Mouse (Mus musculus) left cerebral cortex, postnatal 4 days (tissue): Measurements from ENCODE around the gene Ctnnd2. TPM values are rescaled to one million over a fixed set of nuclear protein-coding genes. Genes with fewer than 3 reads are reported as not detected.

Source experiments
- DNase-seq: peaks from one replicate; pipeline ENCODE4 v3.0.0-alpha.2; 2022
- intact Hi-C: fragments of 180-260 bp; cut with DNase I; formaldehyde crosslinking; loops from one replicate; pipeline ENCODE4 v1.15.1; 2025
- total RNA-seq, 2 experiments: library from RNA; stranded (reverse); gene quantifications; 2 replicates each; pipeline ENCODE4 v1.2.3; 2021

Gene Ctnnd2
- total RNA-seq, 2 experiments from 2014 or later: 283 to 289 TPM

DNA sequence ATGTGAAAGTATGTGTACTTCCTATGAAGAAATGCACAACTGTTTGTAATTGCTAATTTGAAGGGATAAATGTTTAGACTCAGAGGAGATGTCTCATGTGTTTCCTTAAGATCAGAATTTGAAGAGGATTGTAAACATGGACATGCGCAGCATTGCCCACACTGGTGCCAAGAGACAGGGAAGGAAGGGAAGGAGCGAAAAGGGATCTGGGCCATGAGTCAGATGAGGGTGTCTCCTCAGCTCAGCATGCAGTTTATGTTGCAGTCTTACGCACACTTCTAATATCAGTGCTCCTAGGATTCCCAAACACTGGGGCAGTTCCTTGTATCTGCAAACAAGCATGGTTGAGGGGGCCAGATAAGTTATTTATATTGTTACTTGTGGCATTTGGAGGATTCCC lies 623.3 kb downstream of the Ctnnd2 start:
- no peak for DNase-seq
- intact Hi-C loops: no loop called here

DNA sequence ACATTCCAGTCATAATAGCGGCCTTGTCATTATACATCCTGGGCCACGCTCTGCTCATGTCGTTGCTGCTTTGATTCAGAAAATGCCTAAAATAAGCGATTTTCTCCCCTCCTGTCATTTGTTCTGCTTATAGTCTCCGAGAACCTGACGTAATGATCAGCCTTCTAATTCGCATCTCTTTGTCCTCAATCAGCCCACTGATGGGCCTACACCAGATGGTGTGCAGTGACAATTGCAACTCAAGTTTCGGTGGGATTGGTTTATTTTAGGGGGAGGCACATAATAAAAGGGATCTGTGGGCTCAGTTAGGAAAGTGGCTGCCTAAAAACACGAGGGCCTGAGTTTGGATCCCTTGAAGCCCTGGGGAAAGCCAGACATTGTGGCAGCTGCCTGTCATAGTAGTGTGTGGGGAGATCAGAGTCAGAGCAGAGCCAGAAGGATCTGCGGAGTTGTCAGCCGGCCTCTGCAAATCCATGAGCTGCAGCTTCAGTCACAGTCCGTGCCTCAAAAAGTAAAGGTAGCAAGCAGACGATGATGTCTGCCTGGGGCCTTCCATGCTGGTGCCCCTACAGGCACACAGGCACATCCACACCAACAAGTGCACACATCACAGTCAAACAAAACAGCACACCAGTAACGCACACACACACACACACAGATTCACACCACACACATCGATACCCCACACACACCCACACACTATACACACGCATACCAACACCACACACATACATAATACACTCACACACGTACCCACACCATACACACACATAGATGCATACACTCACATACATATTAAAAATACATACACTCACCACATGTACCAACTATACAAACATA lies 655.3 kb downstream of the Ctnnd2 start:
- intact Hi-C loops: no loop called here
- no peak for DNase-seq

DNA sequence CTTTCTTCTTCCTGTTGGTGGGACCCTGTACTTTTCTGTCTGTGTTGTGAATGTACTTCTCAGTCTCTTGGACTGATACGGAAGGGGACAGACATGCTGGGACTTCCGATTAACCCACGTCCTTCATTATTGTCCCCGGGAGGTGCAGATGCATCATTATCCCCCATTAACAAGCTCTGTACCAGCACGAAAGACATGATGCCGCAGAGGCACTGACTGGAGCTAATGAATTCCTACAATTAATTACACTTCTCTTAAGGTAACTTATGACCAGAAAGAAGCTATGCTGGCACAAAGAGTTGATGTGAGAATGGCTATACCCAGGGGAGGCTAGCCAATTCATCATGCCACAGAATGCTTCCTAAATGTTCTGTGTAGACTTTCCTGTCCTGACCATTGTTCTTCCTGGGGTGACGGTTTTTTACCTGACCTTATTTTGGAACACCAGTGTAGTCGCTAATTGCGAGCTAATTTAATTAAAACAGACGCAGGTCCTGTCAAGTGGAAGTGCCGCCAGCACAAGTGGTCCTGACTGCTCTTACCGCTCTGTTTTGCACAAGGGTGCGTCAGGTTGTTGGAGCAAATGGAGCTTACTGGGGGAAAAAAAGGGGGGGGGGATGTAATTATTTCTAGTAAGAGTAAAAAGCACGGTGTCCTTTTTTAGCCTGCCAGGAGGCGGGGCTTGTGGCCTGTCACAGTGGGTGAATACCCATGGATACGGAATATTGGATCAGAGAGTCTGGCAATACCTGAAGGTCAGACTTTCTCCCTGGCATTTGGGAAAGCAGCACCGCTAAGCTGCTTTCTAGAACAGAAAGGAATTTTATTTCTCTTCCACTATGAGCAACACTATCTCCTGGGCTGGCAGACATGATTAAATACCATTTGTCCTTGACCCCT lies 685.1 kb downstream of the Ctnnd2 start:
- peak; percentile 2 for DNase-seq
- intact Hi-C loops: no loop called here

DNA sequence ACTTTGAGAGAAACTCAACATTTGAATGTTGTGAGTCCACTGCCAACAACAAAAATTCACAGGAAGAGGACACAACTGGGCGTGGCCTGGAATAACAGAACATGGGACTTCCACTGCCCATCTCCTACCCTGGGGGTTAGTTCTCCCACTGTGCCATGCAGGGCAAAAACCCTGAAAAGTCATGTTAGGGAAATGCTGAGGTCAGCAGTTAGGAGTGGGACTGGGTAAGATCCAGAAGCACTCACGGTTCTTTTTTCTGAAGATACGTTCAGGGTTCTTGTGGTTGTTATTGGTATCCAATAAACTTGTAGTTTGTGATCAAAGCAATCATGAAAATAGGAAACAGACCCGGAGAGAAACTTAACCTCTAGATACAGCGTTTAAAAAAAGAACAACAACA lies 695.0 kb downstream of the Ctnnd2 start:
- no peak for DNase-seq

DNA sequence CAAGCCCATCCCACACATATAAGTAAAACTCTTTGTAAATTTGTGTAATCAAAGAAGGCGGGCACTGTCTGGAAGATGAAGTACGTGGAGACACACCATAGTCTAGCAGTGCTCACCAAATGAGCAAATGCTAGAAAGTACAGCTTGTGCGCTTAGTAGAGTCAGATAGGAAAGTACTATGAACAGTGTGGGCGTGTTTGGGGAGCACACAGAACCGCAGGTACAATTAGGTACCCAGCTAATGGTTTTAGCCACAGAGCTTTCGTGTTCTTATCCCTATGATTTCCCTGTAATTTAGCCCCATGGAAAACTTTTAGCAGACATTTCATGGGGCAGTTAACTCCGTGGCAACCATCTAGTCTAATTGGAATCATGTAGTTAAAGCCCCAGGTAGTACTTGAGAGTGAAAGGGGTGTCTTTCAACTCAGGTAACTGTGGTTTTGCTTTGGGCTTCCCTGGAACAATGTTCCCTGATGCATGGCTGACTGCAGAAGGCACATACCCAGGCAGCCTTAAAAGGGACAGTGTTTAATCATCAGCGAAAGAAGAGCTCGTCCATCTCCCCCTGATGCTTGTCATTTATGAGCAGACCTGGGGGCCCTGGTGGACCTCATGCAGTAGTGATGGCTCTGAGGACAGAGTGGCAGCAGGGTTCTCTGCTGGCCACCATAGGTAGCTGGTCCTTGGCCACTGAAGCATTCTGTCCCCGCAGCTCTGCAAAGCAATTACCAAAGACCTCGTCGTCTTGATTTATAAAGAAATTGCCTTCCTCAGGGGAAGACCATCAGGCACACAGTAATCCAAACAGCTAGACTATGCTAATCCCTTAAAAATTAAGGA lies 697.5 kb downstream of the Ctnnd2 start:
- intact Hi-C loops: no loop called here
- no peak for DNase-seq

More for the DNA sequence above, 695.0 kb downstream of the Ctnnd2 start:
- intact Hi-C loops: no loop called here

DNA sequence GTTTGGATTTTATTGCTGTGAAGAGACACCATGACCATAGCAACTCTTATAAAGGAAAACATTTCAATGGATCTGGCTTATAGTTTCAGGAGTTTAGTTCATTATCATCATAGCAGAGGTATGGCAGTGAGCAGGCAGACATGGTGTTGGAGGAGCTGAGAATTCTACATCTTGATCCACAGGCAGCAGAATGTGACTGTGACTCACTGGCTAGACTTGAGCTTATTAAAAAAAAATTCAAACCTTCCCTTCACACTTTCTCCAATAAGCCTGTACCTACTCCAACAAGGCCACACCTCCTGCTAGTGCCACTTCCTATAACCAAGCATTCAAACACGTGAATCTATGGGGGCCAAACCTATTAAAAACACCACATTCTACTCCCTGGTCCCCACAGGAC lies 703.1 kb downstream of the Ctnnd2 start:
- intact Hi-C loops: no loop called here
- DNase-seq: no peak

DNA sequence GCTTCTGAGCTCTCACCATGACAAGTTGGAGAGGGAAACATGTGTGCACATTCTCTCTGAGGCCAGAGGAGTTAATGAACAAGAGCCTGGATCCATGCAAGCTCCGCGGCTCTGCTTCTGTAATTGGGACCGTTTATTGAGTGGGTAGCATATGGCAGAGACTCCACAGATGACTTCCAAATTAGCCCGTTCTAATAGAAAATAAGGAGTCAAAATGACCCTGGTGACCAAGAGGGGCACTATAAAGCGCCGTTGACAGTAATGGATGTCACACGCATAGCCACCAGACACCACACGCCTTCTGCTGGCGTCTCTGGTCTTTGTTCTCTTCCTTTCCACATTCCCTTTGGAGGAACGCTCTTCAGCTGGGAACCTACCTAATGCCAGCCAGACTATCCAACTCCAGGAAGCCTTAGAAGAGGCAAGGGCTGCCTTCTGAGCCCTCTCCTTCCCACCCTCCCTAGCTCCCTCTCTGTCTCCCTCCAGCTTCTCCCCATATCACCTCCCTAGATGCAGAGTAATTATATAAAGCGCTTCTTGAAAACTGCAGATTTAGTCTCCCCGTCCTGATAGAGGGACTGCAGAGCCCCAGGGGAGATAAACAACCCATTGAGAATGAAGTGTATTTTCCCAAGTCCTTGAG lies 712.4 kb downstream of the Ctnnd2 start:
- DNase-seq: no peak

DNA sequence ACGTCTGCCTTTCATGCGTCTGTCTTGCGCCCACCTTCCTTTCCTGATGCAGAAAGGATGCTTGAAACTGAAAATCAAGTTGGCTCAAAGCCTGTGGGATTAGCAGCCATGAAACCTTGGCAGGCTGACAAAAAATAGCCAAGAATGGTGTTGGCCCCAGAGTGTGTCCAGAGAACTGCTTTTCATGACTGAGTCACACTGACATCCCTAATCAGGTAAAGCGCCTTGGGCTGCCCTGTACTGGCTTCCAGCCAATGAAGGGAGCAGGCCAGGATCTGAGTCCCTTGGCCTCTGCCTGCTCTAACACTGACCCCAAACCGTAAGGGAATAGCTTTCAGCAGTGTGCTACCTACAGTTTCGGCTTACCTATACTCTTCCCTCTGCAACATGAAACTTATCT lies 713.0 kb downstream of the Ctnnd2 start:
- DNase-seq: peak; percentile 49
- intact Hi-C loops: no loop called here

More for the DNA sequence above, 712.4 kb downstream of the Ctnnd2 start:
- intact Hi-C loops: no loop called here

DNA sequence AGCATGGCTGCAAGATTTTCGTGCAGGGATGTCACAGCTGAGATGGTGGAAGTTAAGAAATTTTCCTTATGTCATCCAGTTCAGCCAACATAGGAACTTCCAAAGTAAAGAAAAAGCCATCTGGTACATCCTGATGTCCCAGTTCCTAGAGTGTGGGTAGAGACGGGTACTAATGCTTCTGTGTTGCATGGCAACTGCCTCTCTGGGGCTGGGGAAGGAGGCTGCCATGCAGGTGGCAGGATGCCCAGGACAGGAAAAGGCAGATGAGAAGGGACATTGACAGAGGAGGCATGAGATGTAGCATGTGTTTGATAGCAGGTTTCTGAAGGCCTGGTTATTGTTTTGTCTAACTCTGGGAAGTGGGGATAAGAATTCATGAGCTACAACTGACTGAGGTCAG lies 715.2 kb downstream of the Ctnnd2 start:
- peak; percentile 44 for DNase-seq
- intact Hi-C loops: no loop called here

DNA sequence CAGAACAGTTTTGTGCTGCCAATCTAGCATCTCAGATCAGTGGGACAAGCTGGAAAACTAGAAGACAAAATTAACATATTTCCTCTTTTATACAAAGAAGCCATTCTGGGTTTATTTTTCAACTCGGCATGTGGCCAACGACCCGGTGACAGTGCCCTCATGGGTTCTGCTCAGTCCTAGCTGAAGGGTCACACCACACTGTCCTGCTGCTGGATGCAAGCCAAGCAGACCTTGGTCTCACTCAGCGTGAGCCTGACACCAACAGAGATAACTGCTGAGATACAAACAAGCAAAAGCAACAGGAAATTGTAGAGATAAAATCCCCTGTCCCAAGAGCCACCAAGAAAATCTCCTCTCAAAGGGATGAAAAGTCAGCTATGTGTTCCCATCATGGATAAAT lies 719.6 kb downstream of the Ctnnd2 start:
- intact Hi-C loops: no loop called here
- peak; percentile 24 for DNase-seq

DNA sequence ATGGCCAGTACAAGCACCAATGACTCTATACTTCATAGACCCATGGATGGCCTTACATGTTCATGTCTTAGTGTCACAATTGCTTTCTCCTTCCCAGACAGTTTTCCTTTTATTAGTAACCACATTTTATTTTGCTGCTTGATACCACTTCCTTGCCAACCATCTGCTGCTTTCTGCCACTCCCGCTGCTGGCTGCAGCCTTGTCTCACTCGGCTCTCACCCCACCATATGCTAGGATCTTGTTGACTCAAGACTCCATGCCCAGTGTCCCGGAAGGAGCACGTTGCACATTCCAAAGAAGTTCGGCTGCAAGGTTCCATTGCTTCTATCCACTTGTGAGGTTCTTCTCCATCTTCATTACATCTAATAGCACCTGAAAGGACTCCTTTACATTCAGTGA lies 722.7 kb downstream of the Ctnnd2 start:
- peak; percentile 48 for DNase-seq
- intact Hi-C loops: no loop called here

DNA sequence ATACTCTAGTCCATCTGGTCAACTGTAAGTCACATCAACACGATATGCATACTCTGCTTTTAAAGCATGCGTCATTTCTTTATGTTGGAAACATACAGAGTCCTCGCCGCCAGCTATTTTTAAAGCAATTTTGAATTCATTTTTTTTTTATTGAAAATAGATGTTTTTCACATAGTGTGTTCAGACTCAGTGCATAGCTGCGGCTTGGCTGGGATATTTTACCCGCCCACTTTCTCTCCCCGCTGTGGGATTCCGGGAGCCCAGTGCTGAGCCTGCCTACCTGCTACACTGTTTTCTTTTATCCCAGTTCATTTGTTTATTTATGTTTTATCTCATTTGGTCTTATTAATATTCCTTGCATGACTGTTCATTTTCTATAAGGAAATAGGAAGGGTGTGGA lies 724.9 kb downstream of the Ctnnd2 start:
- no peak for DNase-seq
- intact Hi-C loops: no loop called here

DNA sequence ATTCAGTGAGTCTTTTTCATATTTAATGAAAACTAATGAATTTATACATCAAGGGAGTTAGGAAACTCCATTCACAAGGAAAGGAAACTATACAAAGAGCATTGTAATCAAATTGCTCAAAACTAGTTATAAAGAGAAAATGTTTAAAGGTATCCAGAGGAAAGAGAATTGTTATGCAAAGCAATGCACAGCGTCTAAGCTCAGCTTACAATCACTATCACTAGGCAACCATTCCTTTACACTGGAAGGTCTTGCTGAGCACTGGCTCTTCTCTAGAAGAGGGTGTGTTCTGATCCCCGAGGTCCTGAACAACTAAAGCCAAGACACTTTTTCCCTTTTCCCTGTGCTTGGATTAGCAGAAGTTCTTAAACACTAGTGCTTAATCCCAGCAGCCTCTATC lies 735.6 kb downstream of the Ctnnd2 start:
- DNase-seq: no peak
- intact Hi-C loops: no loop called here

DNA sequence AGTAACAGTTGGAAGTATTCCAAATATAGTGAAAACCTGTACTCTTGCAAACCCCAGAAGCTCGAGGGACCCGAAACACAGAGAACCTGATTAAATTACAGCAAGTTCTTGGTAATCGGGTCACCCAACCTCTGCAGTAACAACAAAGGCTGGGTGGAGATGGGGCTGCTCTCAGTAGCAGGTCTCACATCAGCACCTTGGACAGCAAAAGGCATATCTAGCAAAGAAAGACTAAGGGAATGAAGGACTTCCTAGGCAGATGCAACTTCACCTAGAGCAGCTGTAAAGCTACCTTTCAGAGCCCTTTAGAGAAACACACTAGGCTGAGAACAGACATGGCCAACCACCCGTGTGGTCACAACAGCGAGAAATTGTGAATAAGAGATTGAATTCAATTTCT lies 741.0 kb downstream of the Ctnnd2 start:
- intact Hi-C loops: no loop called here
- DNase-seq: no peak

DNA sequence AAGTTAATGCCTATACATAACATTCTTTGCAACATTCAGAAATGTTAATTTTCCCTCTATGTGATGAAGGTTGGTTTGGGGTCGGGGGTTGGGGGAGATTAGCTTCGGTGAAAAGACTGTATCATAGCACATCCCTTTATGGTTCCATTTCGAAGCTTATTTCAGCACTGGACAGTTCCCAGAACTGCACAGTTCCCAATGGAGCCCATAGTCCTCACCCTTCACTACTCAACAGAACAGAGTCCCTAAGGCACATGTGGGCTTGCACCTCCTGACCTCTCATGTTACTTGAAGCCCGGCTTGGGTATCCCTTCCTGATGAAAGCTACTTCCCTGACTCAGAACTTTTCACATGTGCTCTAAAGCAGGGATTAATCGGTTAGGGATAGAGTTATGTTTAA lies 753.4 kb downstream of the Ctnnd2 start:
- intact Hi-C loops: loop anchor here (10.0 kb wide), 1 partner anchor 339 kb away; no protein-coding TSS in a partner anchor
- no peak for DNase-seq

DNA sequence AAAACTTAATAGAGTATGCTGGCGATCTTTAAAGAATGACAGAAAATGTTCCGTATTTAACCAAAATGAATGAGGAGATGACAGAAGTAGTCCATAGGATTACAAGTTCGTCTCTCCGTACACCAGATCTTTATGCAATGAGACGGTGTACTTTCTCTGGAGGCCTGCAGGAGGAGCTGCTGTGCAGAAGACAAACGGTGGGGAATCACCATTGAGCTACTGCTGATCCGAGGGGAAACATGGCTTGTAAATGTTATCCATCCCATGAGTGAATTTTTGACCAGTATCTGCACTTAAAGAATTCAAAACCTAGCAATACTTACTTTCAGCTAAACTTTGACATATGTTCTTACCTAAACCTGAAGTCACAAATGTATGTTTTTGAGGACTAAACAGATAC lies 755.2 kb downstream of the Ctnnd2 start:
- intact Hi-C loops: loop anchor here (10.0 kb wide), 1 partner anchor 337 kb away; no protein-coding TSS in a partner anchor

DNA sequence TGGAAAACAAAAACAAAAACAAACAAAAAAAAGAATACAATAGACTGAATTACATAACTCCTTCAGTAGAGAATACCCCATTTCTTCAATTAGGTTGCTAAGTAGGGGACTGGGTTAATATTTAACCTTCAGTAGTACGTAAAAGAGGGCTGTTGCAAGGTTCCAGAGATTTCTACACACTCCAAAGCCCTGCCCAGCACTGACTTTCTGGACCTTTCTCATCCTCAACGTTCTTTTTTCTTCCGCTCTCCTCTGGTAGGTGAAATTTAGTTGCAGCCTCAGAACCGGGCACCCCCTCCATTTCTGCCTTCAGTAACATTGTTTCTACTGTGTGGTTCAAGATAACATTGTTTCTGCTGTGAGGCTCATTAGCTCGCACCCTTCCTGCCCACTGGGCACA lies 759.5 kb downstream of the Ctnnd2 start:
- no peak for DNase-seq
- intact Hi-C loops: no loop called here

More for the DNA sequence above, 755.2 kb downstream of the Ctnnd2 start:
- DNase-seq: peak; percentile 48

DNA sequence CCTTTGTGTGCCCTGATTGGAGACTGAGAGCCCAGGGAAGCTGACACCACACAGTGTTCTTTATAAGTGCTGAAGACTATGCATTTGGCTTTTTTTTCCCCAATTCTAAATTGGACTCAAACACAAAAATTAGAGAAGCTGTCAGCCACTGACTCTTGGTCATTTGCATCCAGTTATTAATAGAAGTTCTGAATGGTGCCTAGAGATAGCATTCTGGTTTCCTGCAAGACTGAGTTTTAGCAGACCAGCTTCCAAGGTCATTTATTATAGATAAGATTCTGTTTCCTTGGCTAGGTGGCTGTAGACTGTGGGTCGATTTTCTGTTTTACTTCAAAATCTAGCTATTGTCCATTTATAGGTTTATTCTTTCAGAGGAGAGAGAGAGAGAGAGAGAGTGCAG lies 773.5 kb downstream of the Ctnnd2 start:
- intact Hi-C loops: no loop called here
- no peak for DNase-seq

DNA sequence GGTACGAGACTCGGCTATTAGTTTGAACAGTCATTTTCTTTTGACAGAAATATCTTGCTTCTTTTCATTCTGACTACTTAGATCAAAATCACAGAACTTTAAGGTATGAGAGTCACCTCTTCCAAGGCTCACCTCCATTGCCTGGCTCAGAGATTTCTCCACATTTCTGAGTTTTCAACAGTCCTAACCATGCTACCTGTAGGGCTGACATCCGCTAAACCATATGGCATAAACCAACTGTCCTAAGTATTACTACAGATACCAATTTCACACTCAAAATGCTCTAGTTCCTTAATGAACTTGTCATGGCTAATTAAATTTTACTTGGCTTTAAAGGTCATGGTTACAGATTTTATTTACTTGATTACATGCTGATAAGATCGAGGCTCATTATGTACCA lies 786.1 kb downstream of the Ctnnd2 start:
- no peak for DNase-seq
- intact Hi-C loops: no loop called here

DNA sequence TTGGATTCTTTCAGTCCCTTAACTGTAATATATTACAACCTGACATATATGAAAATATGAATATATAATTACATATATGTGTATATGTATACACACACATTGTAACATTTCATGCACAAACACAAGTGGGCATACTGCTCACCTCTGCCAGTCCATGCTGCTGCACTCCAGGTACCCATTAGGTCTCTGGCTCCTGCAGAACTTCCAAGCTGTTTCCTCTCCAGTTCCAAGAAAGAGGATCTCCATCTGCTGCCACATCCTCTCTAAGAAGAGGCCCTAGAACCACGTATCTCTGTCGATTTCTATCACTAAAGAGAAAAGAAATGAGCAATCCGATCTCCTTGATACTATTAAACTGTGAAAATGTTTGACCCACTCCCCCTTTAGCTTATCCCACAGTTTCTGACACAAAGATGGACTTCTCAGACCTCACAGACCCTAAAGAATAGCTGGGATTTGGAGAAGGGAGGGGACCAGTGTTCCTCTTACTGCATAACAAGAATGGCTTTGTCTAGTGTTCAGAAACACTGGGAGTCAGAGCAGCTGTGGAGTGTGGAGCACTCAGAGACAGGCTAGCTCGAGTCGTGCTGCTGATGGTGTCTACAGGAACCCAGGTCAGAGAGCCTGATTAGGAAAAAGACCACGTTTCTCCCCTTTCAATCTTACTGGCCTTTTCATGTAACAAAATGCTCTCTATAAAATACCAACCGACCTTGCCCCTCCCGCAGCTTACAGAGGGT lies 790.2 kb downstream of the Ctnnd2 start:
- intact Hi-C loops: no loop called here
- peak; percentile 8 for DNase-seq
